Mouse (Mus musculus): Measurements from ENCODE around the gene Dnajc22. TPM values are rescaled to one million over a fixed set of nuclear protein-coding genes. Genes with fewer than 3 reads are reported as not detected.
"Not testable (repeated sequence)": the region's sequence is repeated elsewhere in the genome, so short reads cannot be mapped to it uniquely, and the experiment has no call there.

Dnajc22 gene
- total RNA-seq (2021) (1 to 10 TPM; 3.2 to 4.4 TPM), polyA plus RNA-seq (2012; rRNA removed) (0.29 and 0.31 TPM in 2 replicates)
- long read RNA-seq, transcript Dnajc22-201 (3 exons, 1,564 nt) = major isoform, 5 of 5 reads
- long read RNA-seq, partial matches to known transcripts = 0 of 5 reads
- long read RNA-seq, other reads (novel, unspliced or antisense) = 0 of 5 reads

DNA sequence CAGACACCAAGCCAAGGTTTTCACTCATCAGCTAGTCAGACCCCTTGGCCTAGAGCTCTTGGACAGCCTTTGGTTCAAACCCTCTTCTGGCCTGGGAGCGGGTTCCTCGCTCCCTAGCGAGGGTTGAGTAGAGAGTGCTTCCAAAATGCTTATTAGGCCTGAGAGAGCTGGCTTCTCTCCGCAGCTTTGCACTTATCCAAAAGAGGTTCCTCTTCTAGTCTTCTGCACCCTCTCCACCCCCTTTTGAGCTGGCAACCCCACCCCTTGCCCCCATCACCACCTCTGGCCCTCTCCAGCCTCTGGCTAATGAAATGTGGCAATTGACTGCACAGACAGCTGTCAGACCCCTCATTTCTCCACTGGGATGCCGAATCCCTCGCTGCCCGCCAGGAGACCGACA, at the start of gene Dnajc22:
TSS of gene Dnajc22 (plus strand) at position 301 of the 400 bp plus-strand sequence.
- no peak for DNase-seq

DNA sequence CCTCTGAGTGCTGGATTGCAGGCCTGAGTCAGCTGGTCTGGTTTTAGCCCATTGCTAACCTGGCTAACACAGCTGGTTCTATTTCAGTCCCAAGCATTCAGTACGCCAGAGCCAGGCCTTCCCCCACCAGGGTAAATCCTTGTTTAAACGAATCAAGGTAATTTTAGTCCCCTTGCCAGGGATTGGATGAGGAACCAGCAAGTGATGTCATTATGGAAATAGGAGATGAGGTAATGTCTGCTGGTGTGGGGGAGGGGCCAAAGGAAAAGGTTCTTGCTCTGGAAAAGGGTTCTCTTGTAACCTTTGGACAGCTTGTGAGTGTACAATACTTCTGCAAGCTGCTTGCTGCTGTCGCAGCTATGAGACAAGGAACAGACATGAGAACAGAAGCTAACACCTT, 48.1 kb upstream of the Dnajc22 start:
- DNase-seq = no peak

GRCm38 (mm10) chr15:99045734-99046133, 47.2 kb upstream of the Dnajc22 start:
- not testable (repeated sequence) for DNase-seq

- DNase-seq = peak; percentile 51
Measured at GRCm38 (mm10) chr15:99049473-99050253, 43.3 kb upstream of the Dnajc22 start.

- DNase-seq = no peak
Measured at GRCm38 (mm10) chr15:99053373-99053772, 39.6 kb upstream of the Dnajc22 start.

- no peak for DNase-seq
Measured at GRCm38 (mm10) chr15:99055040-99055439, 37.9 kb upstream of the Dnajc22 start, which contains the start of gene Prph. Gene Prph, plus strand, starts transcription at chr15:99055174.

DNA sequence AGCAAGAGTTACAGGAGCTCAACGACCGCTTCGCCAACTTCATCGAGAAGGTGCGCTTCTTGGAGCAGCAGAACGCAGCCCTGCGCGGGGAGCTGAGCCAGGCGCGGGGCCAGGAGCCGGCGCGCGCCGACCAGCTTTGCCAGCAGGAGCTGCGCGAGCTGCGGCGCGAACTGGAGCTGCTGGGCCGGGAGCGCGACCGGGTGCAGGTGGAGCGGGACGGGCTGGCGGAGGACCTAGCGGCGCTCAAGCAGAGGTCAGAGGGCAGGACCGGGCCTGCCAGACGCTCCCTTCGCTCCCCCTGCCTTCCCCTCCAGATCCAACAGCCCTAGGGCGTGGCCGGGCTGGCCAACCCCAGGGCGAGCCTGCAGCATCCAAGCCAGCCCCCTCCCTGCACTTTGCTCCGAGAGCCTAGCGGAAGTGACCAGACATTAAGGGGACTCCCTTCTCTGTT, 37.4 kb upstream of the Dnajc22 start:
- DNase-seq = peak; percentile 48

GRCm38 (mm10) chr15:99056332-99056731, 36.6 kb upstream of the Dnajc22 start:
- DNase-seq = no peak

GRCm38 (mm10) chr15:99065557-99066165, 27.3 kb upstream of the Dnajc22 start:
- DNase-seq = no peak

DNA sequence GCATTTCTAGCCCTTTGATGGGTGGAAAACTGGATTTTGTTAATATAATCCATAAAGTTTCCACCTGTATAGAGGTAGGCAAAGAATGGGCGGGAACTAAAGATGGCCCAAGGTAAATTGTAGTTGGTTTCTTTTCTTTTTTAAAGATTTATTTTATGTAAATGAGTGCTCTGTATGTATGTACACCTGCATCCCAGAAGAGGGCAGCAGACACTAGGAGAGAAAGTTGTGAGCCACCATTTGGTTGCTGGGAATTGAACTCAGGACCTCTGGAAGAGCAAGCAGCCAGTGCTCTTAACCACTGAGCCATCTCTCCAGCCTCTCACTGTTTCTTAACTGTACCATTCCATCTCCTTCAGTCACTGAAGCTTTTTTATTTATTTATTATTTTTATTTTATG, 21.0 kb upstream of the Dnajc22 start:
- no peak for DNase-seq

- no peak for DNase-seq
Measured at GRCm38 (mm10) chr15:99074019-99074599, 18.9 kb upstream of the Dnajc22 start, which contains the start of gene Troap. Gene Troap, plus strand, starts transcription at chr15:99074575.

DNA sequence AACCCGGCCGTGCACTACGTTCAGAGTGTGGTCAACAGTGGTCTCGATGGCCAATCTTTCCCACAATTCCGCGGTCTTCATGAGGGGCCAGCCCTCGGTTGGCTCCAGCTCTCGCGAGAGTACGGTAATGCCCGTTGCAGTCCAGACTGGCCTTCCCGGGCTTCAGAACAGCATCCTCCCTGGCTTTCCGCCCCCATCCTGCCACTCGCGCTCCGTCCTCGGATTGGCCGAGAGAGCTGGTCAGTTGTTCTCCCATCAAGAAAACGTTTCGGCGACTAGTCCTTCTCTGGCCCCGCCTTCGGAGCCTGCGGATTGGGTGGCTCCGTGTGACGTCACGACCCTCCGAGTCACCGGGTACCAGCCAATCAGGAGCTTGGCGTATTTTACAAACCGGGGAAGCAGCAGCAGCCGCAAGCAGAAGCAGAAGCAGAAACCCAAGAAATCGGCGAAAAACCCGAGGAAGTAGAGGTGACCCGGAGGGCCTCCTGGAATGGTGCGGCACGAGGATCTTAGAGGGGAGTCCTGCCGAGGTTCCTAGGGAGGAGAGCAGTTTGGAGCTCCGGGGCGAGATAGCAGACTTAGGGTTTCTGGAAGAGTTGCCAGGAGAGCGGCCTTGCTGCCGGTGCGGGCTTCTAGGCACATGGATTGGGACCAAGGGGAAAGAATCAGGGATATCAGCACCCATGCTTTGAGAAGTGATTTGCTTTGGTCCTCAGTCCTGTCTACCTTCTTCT, 18.2 kb upstream of the Dnajc22 start:
- DNase-seq = peak; percentile 98

DNA sequence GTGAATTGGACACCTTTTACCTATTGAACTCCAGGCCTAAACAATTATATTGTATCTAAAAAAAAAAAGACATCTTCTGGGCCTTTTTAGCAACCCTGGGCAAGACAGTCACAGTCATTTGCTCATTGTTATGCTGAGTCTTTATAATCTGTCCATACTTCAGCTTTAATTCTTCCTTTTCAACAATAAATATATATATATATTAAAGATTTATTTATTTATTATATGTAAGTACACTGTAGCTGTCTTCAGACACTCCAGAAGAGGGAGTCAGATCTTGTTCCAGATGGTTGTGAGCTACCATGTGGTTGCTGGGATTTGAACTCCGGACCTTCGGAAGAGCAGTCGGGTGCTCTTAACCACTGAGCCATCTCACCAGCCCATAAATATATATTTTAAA, 17.0 kb upstream of the Dnajc22 start:
- DNase-seq = not testable (repeated sequence)

DNA sequence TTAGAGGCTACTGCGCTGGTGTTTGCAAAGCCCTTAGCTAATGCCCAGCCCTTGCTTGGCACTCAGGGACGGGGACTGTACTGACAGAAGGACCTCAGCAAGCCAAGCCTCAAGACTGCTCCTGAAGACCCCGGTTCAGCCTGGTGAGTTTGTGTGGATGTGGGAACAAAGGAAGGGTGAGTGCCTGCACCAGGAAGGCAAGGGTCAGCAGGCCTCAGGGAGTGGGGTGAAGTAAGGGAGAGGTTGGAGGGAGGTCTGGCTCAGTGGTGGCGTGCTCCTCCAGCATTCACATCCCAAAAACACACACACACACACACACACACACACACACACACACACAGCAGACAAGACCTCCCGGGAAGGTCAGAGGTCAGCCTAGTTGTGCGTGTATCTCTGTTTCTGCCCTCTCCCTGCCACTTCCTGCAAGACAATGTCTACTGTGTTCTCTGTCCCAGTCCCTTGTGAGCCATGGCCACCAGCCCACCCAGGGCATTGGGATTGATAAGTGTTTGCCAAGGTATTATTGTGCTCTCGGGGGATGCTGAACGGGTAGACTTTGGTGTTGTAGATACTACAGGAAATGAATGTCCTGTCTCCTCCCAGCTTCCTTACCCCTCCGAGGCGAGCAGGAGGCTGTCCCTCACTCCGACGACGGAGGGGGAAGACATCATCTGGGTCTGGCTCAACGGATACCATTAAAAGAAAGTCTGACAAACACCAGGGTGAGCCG, 14.6 kb upstream of the Dnajc22 start:
- no peak for DNase-seq

GRCm38 (mm10) chr15:99079804-99080203, 13.2 kb upstream of the Dnajc22 start:
- no peak for DNase-seq

DNA sequence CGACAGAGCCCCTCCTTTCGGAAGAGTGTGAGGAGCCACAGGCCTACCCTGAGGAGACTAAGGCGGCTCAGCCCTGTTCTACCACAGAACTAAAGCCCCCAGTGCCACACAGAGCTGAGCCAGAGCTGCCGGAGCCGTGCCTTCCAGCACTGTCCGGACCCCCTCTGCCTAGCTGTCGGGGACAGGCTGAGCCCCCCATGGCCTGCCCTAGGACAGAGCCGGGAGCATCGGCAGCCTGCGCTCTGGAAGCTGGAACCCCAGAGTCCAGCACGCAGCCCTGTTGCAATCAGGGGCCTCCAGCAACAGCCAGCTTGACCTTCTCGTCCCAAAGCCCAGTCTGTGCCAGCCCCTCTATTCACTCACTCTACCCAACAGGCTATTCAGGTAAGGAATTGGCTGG, 10.6 kb upstream of the Dnajc22 start:
- DNase-seq = no peak

- DNase-seq = no peak
Measured at GRCm38 (mm10) chr15:99082840-99083239, 10.1 kb upstream of the Dnajc22 start.

DNA sequence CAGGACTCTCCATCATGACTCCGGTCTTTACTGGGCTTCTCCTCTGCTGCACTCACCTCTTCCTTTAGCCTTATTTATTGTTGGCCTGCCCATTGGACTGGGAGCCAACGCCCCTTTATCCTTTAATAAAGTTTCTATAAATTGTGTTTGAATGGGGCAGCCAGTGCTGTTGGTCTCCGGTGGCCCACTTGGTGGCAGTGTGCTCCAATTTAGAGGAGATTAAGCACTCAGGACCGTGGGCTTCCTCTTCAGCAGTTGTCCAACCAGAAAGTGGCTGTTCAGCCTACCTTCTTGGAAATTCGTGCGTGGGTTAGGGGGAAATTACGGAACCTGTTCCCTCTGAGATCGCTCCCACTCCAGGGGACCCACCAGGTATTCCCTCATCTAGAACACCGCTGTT, 9.7 kb upstream of the Dnajc22 start:
- peak; percentile 40 for DNase-seq

DNA sequence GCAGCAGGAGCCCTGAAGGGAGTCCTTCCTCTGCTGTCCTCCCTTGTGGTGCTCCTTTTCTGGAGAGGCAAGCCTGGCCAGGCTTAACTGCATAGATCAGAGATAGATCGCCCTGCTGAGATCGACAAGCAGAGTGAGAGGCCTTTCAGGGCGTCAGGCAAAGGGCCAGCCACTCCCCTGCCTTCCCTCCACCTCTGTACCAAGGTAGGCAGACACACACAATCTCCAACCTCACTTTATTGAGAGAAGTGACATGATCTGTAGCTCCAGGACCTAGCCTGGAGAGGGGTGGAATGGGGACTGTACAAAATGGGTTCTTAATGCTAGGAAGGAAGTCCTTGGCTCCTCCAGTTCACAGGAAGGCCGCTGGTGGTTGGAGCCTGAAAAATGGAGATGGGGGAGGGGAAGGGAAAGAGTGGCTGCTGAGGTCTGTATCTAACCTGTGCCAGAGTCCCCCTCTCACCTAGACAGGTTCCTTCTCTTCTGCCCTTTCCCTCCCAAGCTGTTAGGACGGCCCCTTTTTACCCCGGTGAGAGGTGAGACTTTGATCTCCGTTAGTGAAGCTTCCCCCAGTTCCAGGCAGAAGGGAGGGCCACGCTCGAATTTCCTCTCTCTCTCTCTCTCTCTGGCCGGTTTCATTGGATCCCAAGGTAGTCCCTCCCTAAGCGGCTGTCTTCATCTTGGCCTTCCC, 9.0 kb upstream of the Dnajc22 start:
- no peak for DNase-seq

DNA sequence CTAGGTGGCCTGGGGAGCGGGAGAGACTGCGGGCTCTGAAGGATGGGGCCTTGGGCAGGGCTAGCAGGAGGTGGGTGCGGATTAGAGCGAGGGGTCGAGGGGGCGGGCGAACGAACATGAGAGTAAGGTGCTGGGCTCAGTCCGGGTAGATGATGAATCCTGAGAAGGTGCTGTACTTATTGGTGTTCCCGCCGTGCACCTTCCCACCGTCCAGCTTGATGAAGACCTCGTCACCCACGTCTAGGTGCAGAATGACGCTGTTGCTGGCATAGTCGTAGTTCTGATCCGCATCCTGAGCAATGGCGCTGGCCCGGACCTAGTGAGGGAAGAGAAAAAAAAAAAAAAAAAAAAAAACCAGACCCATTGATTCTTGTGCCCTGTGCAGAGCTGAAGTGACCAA, 8.4 kb upstream of the Dnajc22 start:
- no peak for DNase-seq

DNA sequence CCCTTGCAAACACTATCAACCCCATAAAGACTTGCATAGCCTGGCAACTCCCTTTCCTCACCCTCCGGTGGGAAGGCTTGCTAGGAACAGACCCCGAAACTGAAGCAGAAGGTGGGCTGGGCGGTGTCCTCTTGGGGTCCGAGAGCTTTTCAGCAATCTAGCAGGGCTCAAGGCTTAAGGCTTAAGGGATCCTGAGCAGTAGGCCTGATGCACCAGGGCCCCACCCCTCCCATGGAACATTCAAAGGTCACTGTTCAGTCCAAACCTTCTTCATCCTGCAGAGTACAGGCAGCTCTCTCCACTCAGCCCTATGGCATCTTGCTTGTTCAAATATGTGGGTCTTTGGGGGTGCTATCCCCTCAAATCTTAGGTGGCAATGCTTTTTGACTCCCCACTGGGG, 7.0 kb upstream of the Dnajc22 start:
- no peak for DNase-seq

Measured in adrenal gland, adult 2 months (tissue).